ENCODE assay signal across 36 mouse cellular contexts in genomic region chr3:86605775-86606174, GRCm38 (mm10). TPM values are rescaled to one million over a fixed set of nuclear protein-coding genes. Genes with fewer than 3 reads are reported as not detected.
"Had no signal": no experiment of that assay in that cellular context is flagged by ENCODE, and none has a peak within 500 bp of the region (broad histone marks: within the 10 kb centered on the region; RNA-seq: fewer than 3 reads in every experiment).

No protein-coding gene starts in this region.

- H3K4me3 ChIP-seq: limb, embryonic 10.5 days; limb, embryonic 12.5 days; limb, embryonic 13.5 days; limb, embryonic 15.5 days; liver, embryonic 12.5 days; liver, embryonic 13.5 days; liver, embryonic 15.5 days; lung, embryonic 15.5 days; megakaryocyte, embryonic 14.5 days; midbrain, embryonic 10.5 days; midbrain, embryonic 12.5 days; midbrain, embryonic 13.5 days; midbrain, embryonic 15.5 days; myocyte had no signal

- H3K9me3 ChIP-seq: limb, embryonic 10.5 days; limb, embryonic 12.5 days; limb, embryonic 13.5 days; limb, embryonic 15.5 days; liver, embryonic 12.5 days; liver, embryonic 13.5 days; liver, embryonic 15.5 days; lung, embryonic 15.5 days; megakaryocyte, embryonic 14.5 days; midbrain, embryonic 10.5 days; midbrain, embryonic 12.5 days; midbrain, embryonic 13.5 days; midbrain, embryonic 15.5 days had no signal

- ATAC-seq: liver, embryonic 12.5 days; liver, postnatal 0 days; lung, postnatal 0 days; midbrain, embryonic 13.5 days; midbrain, embryonic 15.5 days; midbrain, embryonic 16.5 days had no signal

- H3K9ac ChIP-seq: limb, embryonic 12.5 days; limb, embryonic 13.5 days; limb, embryonic 15.5 days; liver, embryonic 12.5 days; liver, embryonic 13.5 days; liver, embryonic 14.5 days; liver, embryonic 15.5 days; liver, postnatal 0 days; lung, embryonic 14.5 days; lung, embryonic 15.5 days; midbrain, embryonic 12.5 days; midbrain, embryonic 13.5 days; midbrain, embryonic 15.5 days had no signal

- H3K4me1 ChIP-seq: limb, embryonic 12.5 days; limb, embryonic 13.5 days; limb, embryonic 15.5 days; liver, embryonic 12.5 days; liver, embryonic 13.5 days; liver, embryonic 15.5 days; lung, embryonic 15.5 days; megakaryocyte, embryonic 14.5 days; midbrain, embryonic 15.5 days had no signal

- H3K36me3 ChIP-seq: limb, embryonic 10.5 days; limb, embryonic 12.5 days; limb, embryonic 13.5 days; limb, embryonic 15.5 days; liver, embryonic 12.5 days; liver, embryonic 13.5 days; liver, embryonic 15.5 days; lung, embryonic 15.5 days; midbrain, embryonic 10.5 days; midbrain, embryonic 12.5 days; midbrain, embryonic 13.5 days; midbrain, embryonic 15.5 days had no signal

- DNase-seq: left cerebral cortex, postnatal 4 days; liver; liver, embryonic 13.5 days; liver, postnatal 0 days; lung, adult 18-20 months; lung, adult 2 months; lung, embryonic 14.5 days; lung, postnatal 10 days; lung, postnatal 14 days; lung, postnatal 36 days; lung, postnatal 4 days; midbrain, embryonic 14.5 days had no signal

- H3K27ac ChIP-seq: limb, embryonic 10.5 days; limb, embryonic 12.5 days; limb, embryonic 13.5 days; limb, embryonic 15.5 days; liver, embryonic 12.5 days; liver, embryonic 13.5 days; liver, embryonic 14.5 days; liver, embryonic 15.5 days; lung, embryonic 15.5 days; macrophage; midbrain, embryonic 12.5 days; midbrain, embryonic 13.5 days; midbrain, embryonic 15.5 days had no signal

- H3K27me3 ChIP-seq: limb, embryonic 12.5 days; limb, embryonic 13.5 days; limb, embryonic 15.5 days; liver, embryonic 12.5 days; liver, embryonic 13.5 days; liver, embryonic 15.5 days; lung, embryonic 15.5 days; megakaryocyte, embryonic 14.5 days; midbrain, embryonic 12.5 days; midbrain, embryonic 13.5 days; midbrain, embryonic 15.5 days had no signal

- H3K4me2 ChIP-seq: limb, embryonic 12.5 days; limb, embryonic 13.5 days; limb, embryonic 15.5 days; liver, embryonic 11.5 days; liver, embryonic 12.5 days; liver, embryonic 13.5 days; liver, embryonic 15.5 days; lung, embryonic 14.5 days; lung, embryonic 15.5 days; midbrain, embryonic 11.5 days; midbrain, embryonic 12.5 days; midbrain, embryonic 13.5 days; midbrain, embryonic 15.5 days had no signal

RNA-seq across cellular contexts. Expression of gene Mab21l2, which starts 57.3 kb away (rescaled TPM):
- total RNA-seq: left cerebral cortex, postnatal 36 days; liver, adult 2 months; megakaryocyte progenitor cell, adult 5-6 weeks; megakaryocyte-erythroid progenitor cell, adult 5-6 weeks; monocyte, adult 5-6 weeks had no signal
- polyA plus RNA-seq: lung, postnatal 0 days; macrophage; myocyte had no signal
